8 mouse cellular contexts compared by ENCODE assay signal in the genomic region with DNA sequence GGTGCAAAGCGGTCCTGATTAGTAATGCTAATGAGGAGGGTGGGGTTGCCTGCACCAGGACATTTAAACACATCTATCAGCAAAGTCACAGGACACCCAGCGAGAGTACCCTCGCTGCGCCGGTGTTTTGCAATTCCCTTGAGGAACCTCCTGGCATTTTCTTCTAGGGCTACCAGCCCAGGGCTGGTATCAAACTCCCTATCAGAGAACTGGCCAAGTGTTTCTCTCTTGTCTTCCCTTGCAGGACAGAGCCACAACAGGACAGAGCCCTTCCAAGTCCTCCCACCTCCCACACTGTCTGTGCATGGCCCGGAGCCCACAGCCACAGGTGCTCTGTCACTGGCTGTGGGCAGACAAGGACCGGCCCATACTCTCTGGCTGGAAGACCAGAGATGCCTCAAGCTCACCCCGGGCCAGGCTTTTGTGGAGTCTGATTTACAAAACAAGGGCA. TPM values are rescaled to one million over a fixed set of nuclear protein-coding genes. Genes with fewer than 3 reads are reported as not detected.
DNase-seq lines count a peak whose midpoint lies in the region; ATAC-seq lines count a peak whose summit lies in the region.

No protein-coding gene starts in this region.

- peaks cover 75% of the 10 kb centered on the region for H3K4me1 ChIP-seq in kidney, embryonic 15.5 days
- peaks cover 37% of the 10 kb centered on the region for H3K4me1 ChIP-seq in hindbrain, embryonic 14.5 days (replicated peaks; ENCODE audit: control insufficient read depth, insufficient read depth, low read length)

- peak overlapping the region; percentile 82 for H3K27ac ChIP-seq in kidney, embryonic 15.5 days
- 0 out of 2 replicates have a peak overlapping the region, but pooled peaks have one; percentile 45 for H3K27ac ChIP-seq in hindbrain, embryonic 14.5 days

- ATAC-seq in kidney, embryonic 15.5 days (replicated peaks; ENCODE audit: low FRiP score): peak; percentile 19; the same call in 1 of the 2 replicates
- 0 out of 2 replicates have a peak, but pooled peaks have one; percentile 4 for ATAC-seq in common myeloid progenitor, adult 5-6 weeks (replicated peaks; ENCODE audit: low read depth, poor library complexity, severe bottlenecking)
- peak; percentile 32; the same call in 1 of the 2 replicates for ATAC-seq in hindbrain, embryonic 14.5 days (ENCODE audit: low FRiP score)
- ATAC-seq in megakaryocyte progenitor cell, adult 5-6 weeks (replicated peaks; ENCODE audit: poor library complexity): 0 out of 2 replicates have a peak, but pooled peaks have one; percentile 9
- ATAC-seq in monocyte, adult 5-6 weeks (replicated peaks; ENCODE audit: insufficient number of reproducible peaks, low FRiP score, low TSS enrichment, poor library complexity, severe bottlenecking): no peak

- peak overlapping the region; percentile 78 for H3K9ac ChIP-seq in kidney, embryonic 15.5 days
- peak overlapping the region; percentile 71 for H3K9ac ChIP-seq in hindbrain, embryonic 14.5 days

- no peaks in the 10 kb centered on the region for H3K9me3 ChIP-seq in kidney, embryonic 15.5 days (replicated peaks)
- no peaks in the 10 kb centered on the region for H3K9me3 ChIP-seq in hindbrain, embryonic 14.5 days (ENCODE audit: control insufficient read depth, low read length)

- no peaks in the 10 kb centered on the region for H3K27me3 ChIP-seq in kidney, embryonic 15.5 days
- no peaks in the 10 kb centered on the region for H3K27me3 ChIP-seq in hindbrain, embryonic 14.5 days (ENCODE audit: control insufficient read depth, insufficient read depth, low read length)

- DNase-seq in kidney, postnatal 25 days: no peak
- no peak for DNase-seq in hindbrain, embryonic 14.5 days (ENCODE audit: low spot score)
- DNase-seq in natural killer cell, adult 2 months (ENCODE audit: low spot score in 2 of 2): no peak
- no peak for DNase-seq in gastrocnemius, postnatal 25 days

- no peaks in the 10 kb centered on the region for H3K36me3 ChIP-seq in kidney, embryonic 15.5 days
- H3K36me3 ChIP-seq in hindbrain, embryonic 14.5 days (replicated peaks; ENCODE audit: control insufficient read depth, insufficient read depth): no peaks in the 10 kb centered on the region

- H3K4me3 ChIP-seq in kidney, embryonic 15.5 days (replicated peaks): peak overlapping the region; percentile 65
- H3K4me3 ChIP-seq in hindbrain, embryonic 14.5 days (replicated peaks; ENCODE audit: low read length): peak overlapping the region; percentile 60

- H3K4me2 ChIP-seq in kidney, embryonic 15.5 days: peak overlapping the region; percentile 98
- H3K4me2 ChIP-seq in hindbrain, embryonic 14.5 days (replicated peaks): peak overlapping the region; percentile 76

- WGBS in kidney, embryonic 15.5 days: under 1% methylated on average over 8 of the region's 8 CpGs
- WGBS in hindbrain, embryonic 14.5 days: 2% methylated on average over 8 of the region's 8 CpGs

RNA-seq across cellular contexts. Expression of gene Pald1, which starts 1.0 kb away (rescaled TPM):
- polyA plus RNA-seq in kidney, embryonic 15.5 days (2015; fragmentation: Nextera tagmentation; extraction: Ambion mirVana): 33.5 and 37.3 TPM in 2 replicates
- 0.09 TPM in 1 of 2 replicates, not detected in the other for total RNA-seq in common myeloid progenitor, adult 5-6 weeks (2017)
- 24.5 and 26.7 TPM in 2 replicates for polyA plus RNA-seq in hindbrain, embryonic 14.5 days (2014; fragmentation: Nextera tagmentation; extraction: Ambion mirVana)
- not detected in 2 replicates for total RNA-seq in megakaryocyte progenitor cell, adult 5-6 weeks (2015)
- total RNA-seq in megakaryocyte progenitor cell, adult 5-6 weeks (2017): not detected in 2 replicates
- total RNA-seq in gastrocnemius, postnatal 25 days (2021): 1 to 10 TPM; 3.8 to 9.8 TPM
- 1.8 to 8.2 TPM (median 7.5 TPM) in 3 replicates for total RNA-seq in monocyte, adult 5-6 weeks (2017)

RNA-seq across cellular contexts. Expression of gene Nodal, which starts 35.5 kb away (rescaled TPM):
- polyA plus RNA-seq in kidney, embryonic 15.5 days (2015; fragmentation: Nextera tagmentation; extraction: Ambion mirVana): 0.38 and 0.42 TPM in 2 replicates
- not detected in 2 replicates for total RNA-seq in common myeloid progenitor, adult 5-6 weeks (2017)
- 0.13 and 0.29 TPM in 2 replicates for polyA plus RNA-seq in hindbrain, embryonic 14.5 days (2014; fragmentation: Nextera tagmentation; extraction: Ambion mirVana)
- total RNA-seq in megakaryocyte progenitor cell, adult 5-6 weeks (2015): not detected in 2 replicates
- total RNA-seq in megakaryocyte progenitor cell, adult 5-6 weeks (2017): not detected in 2 replicates
- total RNA-seq in gastrocnemius, postnatal 25 days (2021): not detected
- 0.49 TPM in 1 of 3 replicates, not detected in the others for total RNA-seq in monocyte, adult 5-6 weeks (2017)
